Mouse (Mus musculus) retina, postnatal 1 day (tissue): ENCODE results near the gene Zfp784.
"Not testable (repeated sequence)": the region's sequence is repeated elsewhere in the genome, so short reads cannot be mapped to it uniquely, and the experiment has no call there.

Experiments
- DNase-seq: peaks from one replicate; pipeline ENCODE4 v3.0.0-alpha.2; 2012

Gene Zfp784

GRCm38 (mm10) chr7:5038109-5038732, at the start of gene Zfp784:
Gene Zfp784 (minus strand): TSS chr7:5038446.
- peak; percentile 95 for DNase-seq

GRCm38 (mm10) chr7:5087886-5088285, 49.6 kb upstream of the Zfp784 start:
- DNase-seq, result no peak

- no peak for DNase-seq
Measured at GRCm38 (mm10) chr7:5086921-5087440, 48.7 kb upstream of the Zfp784 start.

GRCm38 (mm10) chr7:5085512-5085911, 47.3 kb upstream of the Zfp784 start:
- no peak for DNase-seq

- DNase-seq, result no peak
Measured at GRCm38 (mm10) chr7:5083325-5084105, 45.3 kb upstream of the Zfp784 start.

GRCm38 (mm10) chr7:5081939-5082338, 43.7 kb upstream of the Zfp784 start:
- DNase-seq, result no peak

GRCm38 (mm10) chr7:5081241-5081640, 43.0 kb upstream of the Zfp784 start:
- no peak for DNase-seq

GRCm38 (mm10) chr7:5080815-5081214, 42.6 kb upstream of the Zfp784 start:
- no peak for DNase-seq

- DNase-seq, result peak; percentile 98
Measured at GRCm38 (mm10) chr7:5080010-5080751, 41.9 kb upstream of the Zfp784 start, which contains the start of gene Epn1. Gene Epn1 (plus strand): TSS chr7:5080235.

GRCm38 (mm10) chr7:5079365-5080009, 41.2 kb upstream of the Zfp784 start:
- DNase-seq, result not testable (repeated sequence)

- DNase-seq, result no peak
Measured at GRCm38 (mm10) chr7:5076931-5077330, 38.7 kb upstream of the Zfp784 start.

- no peak for DNase-seq
Measured at GRCm38 (mm10) chr7:5074984-5075383, 36.7 kb upstream of the Zfp784 start.

- DNase-seq, result no peak
Measured at GRCm38 (mm10) chr7:5073586-5073985, 35.3 kb upstream of the Zfp784 start.

GRCm38 (mm10) chr7:5064886-5065285, 26.6 kb upstream of the Zfp784 start:
- no peak for DNase-seq

- peak; percentile 93 for DNase-seq
Measured at GRCm38 (mm10) chr7:5062360-5063001, 24.2 kb upstream of the Zfp784 start.

GRCm38 (mm10) chr7:5061774-5062359, 23.6 kb upstream of the Zfp784 start, which contains the start of gene U2af2:
Gene U2af2 (plus strand): TSS chr7:5062143.
- peak; percentile 95 for DNase-seq

GRCm38 (mm10) chr7:5060944-5061773, 22.9 kb upstream of the Zfp784 start:
- peak; percentile 99 for DNase-seq

GRCm38 (mm10) chr7:5060239-5060731, 22.0 kb upstream of the Zfp784 start:
- DNase-seq, result peak; percentile 87

GRCm38 (mm10) chr7:5059421-5059820, 21.2 kb upstream of the Zfp784 start:
- DNase-seq, result no peak

- no peak for DNase-seq
Measured at GRCm38 (mm10) chr7:5058631-5059030, 20.4 kb upstream of the Zfp784 start.

GRCm38 (mm10) chr7:5057804-5058203, 19.6 kb upstream of the Zfp784 start:
- peak; percentile 34 for DNase-seq
